Mouse (Mus musculus) forebrain, embryonic 16.5 days (tissue): ENCODE results near the gene Mpzl1. TPM values are rescaled to one million over a fixed set of nuclear protein-coding genes. Genes with fewer than 3 reads are reported as not detected.

ENCODE experiments used
- ATAC-seq: fragments of 200-750 bp; cut with Nextera tagmentation; 2 replicates; pipeline ENCODE4 v1.8.0; 2017; ENCODE audit warnings: mild to moderate bottlenecking, moderate library complexity
- H3K27ac ChIP-seq: fragments of 300-500 bp; sonication (generic); 2 replicates; pipeline ENCODE4 v1.5.1; 2014; ENCODE audit warnings: low read length, control low read depth
- H3K27me3 ChIP-seq: fragments of 300-500 bp; sonication (generic); replicated peaks from 2 replicates; pipeline ENCODE4 v1.6.1; 2014; ENCODE audit warnings: low read length; ENCODE audit not compliant: control insufficient read depth, insufficient read depth
- H3K36me3 ChIP-seq: fragments of 300-500 bp; sonication (generic); 2 replicates; pipeline ENCODE4 v1.6.1; 2014; ENCODE audit not compliant: control insufficient read depth, insufficient read depth
- H3K4me1 ChIP-seq: fragments of 300-500 bp; sonication (generic); replicated peaks from 2 replicates; pipeline ENCODE4 v1.6.1; 2014; ENCODE audit warnings: low read length; ENCODE audit not compliant: control insufficient read depth, insufficient read depth
- H3K4me2 ChIP-seq: fragments of 300-500 bp; sonication (generic); 2 replicates; pipeline ENCODE4 v1.6.1; 2014; ENCODE audit warnings: mild to moderate bottlenecking, low read length, control low read depth
- H3K4me3 ChIP-seq: fragments of 300-500 bp; sonication (generic); replicated peaks from 2 replicates; pipeline ENCODE4 v1.5.1; 2014; ENCODE audit warnings: mild to moderate bottlenecking, low read length, control low read depth
- H3K9ac ChIP-seq: fragments of 300-500 bp; sonication (generic); replicated peaks from 2 replicates; pipeline ENCODE4 v1.6.1; 2014; ENCODE audit warnings: low read depth, low read length, control low read depth
- H3K9me3 ChIP-seq: fragments of 300-500 bp; sonication (generic); 2 replicates; pipeline ENCODE4 v1.6.1; 2016; ENCODE audit warnings: low read length; ENCODE audit not compliant: control insufficient read depth
- WGBS: fragments of 180-500 bp; shearing (Covaris S2); extraction: QIAGEN DNeasy Blood & Tissue Kit; methylation state at CpG from one replicate; pipeline ENCODE4 v1.1.7; 2014; 5-methylcytosine and 5-hydroxymethylcytosine counted together
- polyA plus RNA-seq: library from polyadenylated mRNA; unstranded; fragments of >200 nt; fragmentation: Nextera tagmentation; extraction: Ambion mirVana; gene quantifications from 2 replicates; pipeline ENCODE4 v1.2.1, GENCODE M21; 2015

The Mpzl1 gene
- polyA plus RNA-seq, 1 experiment from 2014 or later: 138 TPM

DNA sequence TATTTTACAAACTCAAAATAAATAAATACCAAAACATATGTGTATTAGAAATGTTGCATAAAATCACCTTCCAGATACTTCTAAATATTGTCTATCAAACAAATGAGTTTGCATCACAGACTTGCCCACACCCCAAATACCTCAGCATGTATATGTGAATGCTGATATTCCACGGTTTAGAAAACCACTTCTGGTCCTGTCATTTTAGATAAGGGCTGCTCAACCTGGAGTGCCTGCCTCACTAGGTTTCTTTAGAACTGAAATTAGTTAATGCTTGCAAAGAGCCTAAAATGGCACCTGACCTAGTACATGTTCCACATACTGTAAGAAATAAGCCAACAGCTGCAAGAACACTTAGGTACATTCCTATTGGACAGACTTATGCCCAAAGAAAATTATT, 5.7 kb downstream of the Mpzl1 start:
- Histone ChIP-seq H3K27me3 (no peaks in the 10 kb centered on the region), H3K4me1 (peaks cover 17% of the 10 kb centered on the region), H3K4me3 (no peak overlapping the region), H3K36me3 (no peaks in the 10 kb centered on the region), H3K27ac (no peak overlapping the region), H3K4me2 (no peak overlapping the region), H3K9ac (no peak overlapping the region), H3K9me3 (no peaks in the 10 kb centered on the region)
- no peak for ATAC-seq
- 93% methylated on average over 1 of the region's 1 CpGs for WGBS

DNA sequence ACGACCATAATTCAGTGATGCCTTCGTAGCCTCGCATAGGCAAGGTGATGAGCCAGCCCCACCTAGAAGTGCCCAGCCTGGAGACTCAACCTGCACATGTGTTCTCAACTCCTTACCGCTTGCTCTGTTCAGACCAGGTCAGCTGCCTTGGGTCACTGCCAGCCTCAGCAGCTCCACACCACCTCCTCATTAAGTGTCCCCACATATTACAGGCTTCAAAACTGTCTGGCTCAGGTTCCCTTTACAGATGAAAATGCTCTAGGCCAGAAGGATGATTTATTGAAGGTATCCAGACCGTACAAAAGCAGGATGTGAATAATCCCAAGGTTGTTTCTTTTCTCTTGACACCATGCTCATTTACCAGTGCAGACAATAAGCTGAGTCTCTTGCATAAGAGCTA, 8.4 kb downstream of the Mpzl1 start:
- Histone ChIP-seq H3K9me3 (no peaks in the 10 kb centered on the region), H3K4me1 (peaks cover 5% of the 10 kb centered on the region; the same call in 1 of the 2 replicates), H3K27ac (no peak overlapping the region), H3K27me3 (no peaks in the 10 kb centered on the region), H3K4me2 (no peak overlapping the region), H3K36me3 (no peaks in the 10 kb centered on the region), H3K9ac (no peak overlapping the region), H3K4me3 (no peak overlapping the region)
- no peak for ATAC-seq
- WGBS: 88% methylated on average over 5 of the region's 5 CpGs

DNA sequence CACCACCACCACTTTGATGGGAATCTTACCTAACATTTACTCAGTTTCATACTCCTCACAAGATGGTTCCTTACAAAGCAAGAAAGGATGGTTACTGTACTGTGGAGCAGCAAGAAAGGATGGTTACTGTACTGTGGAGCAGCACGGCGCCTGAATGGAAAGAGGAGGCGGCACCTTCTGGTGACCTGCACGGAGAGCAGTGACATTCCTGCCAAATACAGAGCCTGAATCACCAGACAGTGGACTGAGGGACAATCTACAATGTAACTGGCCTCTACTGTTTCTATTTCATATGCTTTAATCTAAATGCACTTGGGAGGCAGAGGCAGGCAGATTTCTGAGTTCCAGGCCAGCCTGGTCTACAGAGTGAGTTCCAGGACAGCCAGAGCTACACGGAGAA, 9.3 kb downstream of the Mpzl1 start:
- H3K36me3 ChIP-seq: no peaks in the 10 kb centered on the region
- no peak overlapping the region for H3K27ac ChIP-seq
- H3K4me3 ChIP-seq: no peak overlapping the region
- no peaks in the 10 kb centered on the region for H3K27me3 ChIP-seq
- peaks cover 3% of the 10 kb centered on the region; the same call in 1 of the 2 replicates for H3K4me1 ChIP-seq
- no peak overlapping the region for H3K9ac ChIP-seq
- WGBS: 90% methylated on average over 5 of the region's 5 CpGs
- H3K9me3 ChIP-seq: no peaks in the 10 kb centered on the region
- no peak overlapping the region for H3K4me2 ChIP-seq
- ATAC-seq: no peak

DNA sequence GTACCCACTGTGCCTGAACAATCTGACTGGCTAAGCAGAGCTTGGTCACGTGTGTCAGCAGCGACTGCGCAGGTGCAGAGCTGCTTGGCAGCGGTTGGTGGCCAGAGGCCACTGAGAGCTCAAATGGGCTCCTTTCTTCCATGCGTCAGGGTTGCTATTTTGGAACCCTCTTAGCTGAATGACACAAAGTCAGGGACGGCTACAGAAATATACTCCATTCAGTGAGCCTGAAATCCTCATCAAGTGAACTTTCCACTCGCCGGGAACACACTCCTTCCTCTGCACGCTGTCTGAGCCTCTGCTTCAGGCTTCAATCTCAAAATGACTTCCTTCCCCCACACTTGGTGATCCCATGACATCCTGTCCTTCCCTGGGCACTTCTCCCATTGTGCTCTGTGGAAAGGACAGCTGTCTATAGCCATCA, 16.1 kb downstream of the Mpzl1 start:
- no peak overlapping the region for H3K4me3 ChIP-seq
- WGBS: 50% methylated on average over 9 of the region's 9 CpGs
- peaks cover 4% of the 10 kb centered on the region; the same call in 1 of the 2 replicates for H3K4me1 ChIP-seq
- no peaks in the 10 kb centered on the region for H3K27me3 ChIP-seq
- H3K36me3 ChIP-seq: peaks cover 6% of the 10 kb centered on the region
- ATAC-seq: 0 out of 2 replicates have a peak, but pooled peaks have one; percentile 18
- H3K9me3 ChIP-seq: peaks cover 9% of the 10 kb centered on the region
- no peak overlapping the region for H3K27ac ChIP-seq
- H3K4me2 ChIP-seq: no peak overlapping the region
- no peak overlapping the region for H3K9ac ChIP-seq

DNA sequence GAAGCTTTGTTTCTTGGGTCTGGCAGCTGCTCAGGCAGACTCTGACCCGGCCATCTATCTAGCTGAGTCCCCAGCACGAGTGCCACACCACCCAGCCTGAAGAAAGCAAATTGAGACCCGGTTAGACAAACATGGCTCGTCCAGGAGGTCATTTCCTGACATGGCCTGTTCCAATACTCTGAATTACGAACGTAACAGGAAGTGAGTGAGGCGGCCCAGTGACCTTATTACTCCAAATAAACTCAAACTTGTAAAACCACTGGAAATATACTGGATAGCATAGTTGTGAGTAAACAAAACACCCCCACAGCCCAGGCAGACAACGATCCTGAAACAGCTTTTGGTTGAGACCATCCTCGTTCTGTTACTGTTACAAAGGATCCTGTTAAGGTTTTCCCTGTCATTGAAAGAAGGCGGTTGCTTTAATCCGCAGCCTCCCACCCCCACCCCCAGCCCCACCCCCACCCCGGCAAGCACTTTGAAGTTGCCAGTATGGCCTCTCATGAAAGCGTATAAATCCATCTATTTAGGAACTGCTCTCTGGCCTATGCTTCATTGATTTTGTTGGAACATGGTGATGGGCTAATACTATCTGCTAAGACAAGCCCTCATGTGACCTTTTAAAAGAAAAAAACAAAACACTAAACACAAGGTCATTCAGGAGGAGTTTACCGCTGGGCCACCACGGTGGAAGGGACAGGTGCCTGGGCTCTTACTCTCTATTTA, 17.0 kb downstream of the Mpzl1 start:
- Histone ChIP-seq H3K9ac (no peak overlapping the region), H3K27me3 (no peaks in the 10 kb centered on the region), H3K4me3 (no peak overlapping the region), H3K4me2 (no peak overlapping the region), H3K9me3 (peaks cover 9% of the 10 kb centered on the region), H3K27ac (0 out of 2 replicates have a peak overlapping the region, but pooled peaks have one; percentile 6), H3K36me3 (peaks cover 6% of the 10 kb centered on the region), H3K4me1 (peaks cover 4% of the 10 kb centered on the region; the same call in 1 of the 2 replicates)
- no peak for ATAC-seq
- WGBS: 28% methylated on average over 15 of the region's 15 CpGs

DNA sequence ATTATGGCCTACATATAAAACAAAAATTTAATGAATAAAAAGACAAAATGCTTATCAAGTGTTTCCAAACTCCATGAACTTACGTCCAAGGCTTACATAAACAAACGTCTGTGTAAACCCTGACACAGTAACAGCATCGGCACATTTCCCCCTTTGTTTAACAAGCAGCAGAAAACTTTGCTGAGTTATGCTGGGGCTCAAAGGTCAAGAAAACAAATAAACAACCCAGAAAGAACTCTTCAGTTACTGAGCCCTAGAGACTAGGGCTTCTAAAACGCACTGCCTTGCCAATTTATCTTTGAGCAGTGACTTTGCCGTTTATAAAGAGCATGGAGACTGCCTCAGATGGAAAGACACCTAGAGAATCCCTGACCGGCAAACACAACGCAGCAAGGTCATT, 17.7 kb downstream of the Mpzl1 start:
- Histone ChIP-seq H3K36me3 (peaks cover 6% of the 10 kb centered on the region), H3K4me2 (no peak overlapping the region), H3K9me3 (peaks cover 9% of the 10 kb centered on the region), H3K4me3 (no peak overlapping the region), H3K27me3 (no peaks in the 10 kb centered on the region), H3K4me1 (peaks cover 4% of the 10 kb centered on the region; the same call in 1 of the 2 replicates), H3K27ac (0 out of 2 replicates have a peak overlapping the region, but pooled peaks have one; percentile 6), H3K9ac (no peak overlapping the region)
- no peak for ATAC-seq
- WGBS: 65% methylated on average over 7 of the region's 7 CpGs

DNA sequence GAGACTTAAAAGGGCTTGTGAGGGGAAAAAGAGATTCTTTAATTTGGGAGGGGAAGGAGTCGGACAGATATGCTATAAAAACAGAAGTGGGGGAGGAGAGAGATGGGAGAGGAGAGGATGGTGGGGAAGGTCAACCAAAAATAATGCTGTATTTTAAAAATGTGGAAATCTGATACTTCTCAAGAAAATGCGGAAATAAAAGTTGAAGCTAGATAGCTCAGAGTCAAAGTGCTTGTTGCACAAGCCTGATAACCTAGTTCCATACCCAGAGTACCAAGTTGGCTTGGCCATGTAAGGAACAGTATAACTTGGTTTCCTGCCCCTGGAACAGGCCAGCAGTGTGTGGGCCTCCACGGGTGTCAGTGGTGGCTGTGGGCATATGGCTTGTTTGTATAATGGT, 19.5 kb downstream of the Mpzl1 start:
- 96% methylated on average over 3 of the region's 3 CpGs for WGBS

DNA sequence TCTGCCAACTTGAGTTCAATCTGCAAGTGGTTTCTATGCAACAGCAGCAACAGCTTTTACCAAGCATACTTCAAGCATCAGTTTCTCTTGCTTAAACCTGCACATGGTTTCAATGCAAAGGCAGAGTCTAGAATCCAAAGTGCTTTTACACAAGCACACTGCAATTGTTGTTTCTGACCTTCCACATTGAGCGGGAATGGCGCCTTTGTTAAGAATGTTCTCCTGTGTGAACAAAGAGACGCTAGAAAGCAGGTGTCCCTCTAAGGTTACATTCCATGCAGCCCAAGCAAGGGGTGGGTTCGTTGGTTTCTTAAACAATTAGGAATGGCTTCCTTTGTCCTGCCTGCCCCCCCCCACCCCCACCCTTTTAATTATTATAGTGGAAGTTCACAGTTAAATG, 20.4 kb downstream of the Mpzl1 start:
- 71% methylated on average over 4 of the region's 4 CpGs for WGBS
- Histone ChIP-seq H3K4me3 (no peak overlapping the region), H3K4me2 (no peak overlapping the region), H3K27me3 (no peaks in the 10 kb centered on the region), H3K9ac (no peak overlapping the region), H3K36me3 (peaks cover 6% of the 10 kb centered on the region), H3K27ac (no peak overlapping the region), H3K4me1 (peaks cover 21% of the 10 kb centered on the region), H3K9me3 (peaks cover 9% of the 10 kb centered on the region)
- ATAC-seq: no peak

More for the DNA sequence above, 19.5 kb downstream of the Mpzl1 start:
- Histone ChIP-seq H3K27me3 (no peaks in the 10 kb centered on the region), H3K4me3 (no peak overlapping the region), H3K4me2 (no peak overlapping the region), H3K9me3 (peaks cover 9% of the 10 kb centered on the region), H3K27ac (no peak overlapping the region), H3K4me1 (peaks cover 18% of the 10 kb centered on the region), H3K36me3 (peaks cover 6% of the 10 kb centered on the region), H3K9ac (no peak overlapping the region)
- no peak for ATAC-seq

DNA sequence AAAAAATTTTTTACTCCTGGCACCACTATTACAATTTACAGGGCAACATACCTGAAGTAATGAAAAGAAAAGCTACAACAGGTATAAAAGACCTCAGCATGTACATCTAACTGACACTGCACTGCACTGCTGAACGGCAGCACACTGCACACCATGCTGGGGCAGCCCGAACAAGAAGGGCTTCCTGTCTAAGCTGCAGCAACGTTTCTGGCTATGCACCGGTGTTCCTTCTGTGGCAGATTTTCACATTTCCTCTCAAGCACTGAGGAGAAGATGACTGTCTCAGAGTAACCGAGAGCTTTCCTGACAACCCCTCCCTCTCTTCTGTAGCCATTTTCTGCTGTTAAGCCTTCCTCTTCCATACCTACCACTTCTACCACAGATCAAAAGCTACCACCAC, 21.6 kb downstream of the Mpzl1 start:
- H3K4me3 ChIP-seq: no peak overlapping the region
- 79% methylated on average over 5 of the region's 5 CpGs for WGBS

More for the DNA sequence above, 21.6 kb downstream of the Mpzl1 start:
- no peak for ATAC-seq
- peaks cover 11% of the 10 kb centered on the region for H3K36me3 ChIP-seq
- H3K27me3 ChIP-seq: no peaks in the 10 kb centered on the region
- H3K9ac ChIP-seq: no peak overlapping the region
- no peak overlapping the region for H3K27ac ChIP-seq
- peaks cover 16% of the 10 kb centered on the region for H3K4me1 ChIP-seq
- H3K4me2 ChIP-seq: no peak overlapping the region
- peaks cover 9% of the 10 kb centered on the region for H3K9me3 ChIP-seq
